Mouse (Mus musculus): ENCODE measurements around the gene Olfr93.
"Not testable (repeated sequence)": the region's sequence is repeated elsewhere in the genome, so short reads cannot be mapped to it uniquely, and the experiment has no call there.

The Olfr93 gene

DNA sequence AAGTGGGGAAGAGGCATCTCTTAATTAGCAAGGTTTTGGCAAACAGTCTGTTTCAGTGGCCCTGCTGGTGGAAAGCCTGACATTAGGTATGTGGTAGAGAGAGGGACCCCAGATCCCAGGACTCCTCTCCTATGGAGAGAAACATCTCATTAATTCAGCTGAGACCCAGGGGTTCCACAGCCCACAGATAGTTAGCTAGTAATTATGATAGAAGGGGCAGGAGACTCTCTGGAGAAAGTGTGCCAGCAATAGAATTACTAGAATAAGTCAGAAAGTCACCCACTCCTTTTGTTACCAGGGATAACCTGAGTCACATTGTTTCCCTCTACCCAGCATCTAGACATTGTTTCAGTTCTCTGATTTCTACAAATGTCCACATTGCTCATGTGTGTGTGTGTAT lies at the start of gene Olfr93:
TSS of gene Olfr93 (minus strand) at position 101 of the 400 bp plus-strand sequence.
- DNase-seq (ENCODE audit: inconsistent ontology term), result no peak

DNA sequence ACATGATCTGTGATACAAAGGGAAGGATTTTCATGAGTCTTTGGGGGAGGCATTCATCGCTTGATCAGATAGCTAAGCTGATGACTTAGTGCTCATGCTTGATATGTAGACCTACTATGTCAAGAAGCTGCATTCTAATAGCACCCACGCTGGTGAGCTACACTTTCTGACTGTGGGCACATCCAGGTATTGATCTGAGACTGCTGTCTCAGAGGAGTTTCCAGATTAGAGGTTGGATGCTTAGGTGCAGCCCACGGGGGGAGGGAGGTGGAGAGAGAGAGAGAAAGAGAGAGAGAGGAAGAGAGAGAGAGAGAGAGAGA lies 42.6 kb upstream of the Olfr93 start:
- no peak for DNase-seq (ENCODE audit: inconsistent ontology term)

DNA sequence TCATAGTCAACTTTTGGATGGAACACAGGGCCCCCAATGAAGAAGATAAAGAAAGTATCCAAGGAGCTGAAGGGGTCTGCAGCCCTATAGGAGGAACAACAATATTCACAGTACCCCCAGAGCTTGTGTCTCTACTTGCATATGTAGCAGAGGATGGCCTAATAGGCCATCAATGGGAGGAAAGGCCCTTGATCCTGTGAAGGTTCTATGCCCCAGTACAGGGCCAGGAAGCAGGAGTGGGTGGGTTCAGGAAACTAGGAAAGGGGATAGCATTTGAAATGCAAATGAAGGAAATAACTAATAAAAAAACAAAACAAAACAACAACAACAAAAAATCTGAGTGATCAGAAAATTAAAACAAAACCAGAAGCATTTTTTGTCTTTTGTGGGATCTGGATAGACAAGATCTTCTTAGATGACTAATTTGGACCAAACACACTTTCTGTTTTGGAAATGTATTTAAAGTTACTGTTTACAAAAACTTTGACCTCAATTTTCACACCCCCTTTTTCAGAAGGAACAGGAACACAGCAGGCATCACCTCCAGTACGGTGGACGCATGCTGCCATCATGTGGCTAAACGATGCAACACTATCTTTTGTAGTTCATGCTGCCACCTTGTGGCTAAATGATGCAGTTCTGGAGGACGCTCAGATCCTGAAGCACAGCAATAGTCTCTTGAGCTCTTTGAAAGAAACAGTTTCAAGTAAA lies 42.1 kb upstream of the Olfr93 start:
- DNase-seq (ENCODE audit: inconsistent ontology term), result peak; percentile 68

DNA sequence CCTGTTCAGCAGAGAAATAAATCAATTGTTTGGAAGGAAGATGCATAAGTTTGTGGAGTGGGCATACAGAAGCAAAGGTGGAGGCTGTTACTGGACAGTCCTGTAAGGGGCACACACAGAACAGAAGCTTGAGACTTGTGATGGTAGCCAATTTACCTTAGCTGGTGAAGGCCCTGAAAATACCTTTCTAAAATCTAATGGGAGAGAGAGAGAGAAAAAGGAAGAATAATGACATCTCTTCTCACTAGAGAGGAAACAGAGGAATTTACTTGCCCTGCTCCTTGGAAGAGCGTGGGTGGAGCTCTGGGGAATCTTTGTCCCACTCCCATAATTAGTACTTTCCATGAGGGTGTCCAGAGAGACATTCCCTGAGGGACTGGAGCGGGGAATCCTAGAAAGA lies 39.6 kb upstream of the Olfr93 start, which contains the start of gene Olfr94:
TSS of gene Olfr94 (minus strand) at position 101 of the 400 bp plus-strand sequence.
- DNase-seq (ENCODE audit: inconsistent ontology term), result no peak

DNA sequence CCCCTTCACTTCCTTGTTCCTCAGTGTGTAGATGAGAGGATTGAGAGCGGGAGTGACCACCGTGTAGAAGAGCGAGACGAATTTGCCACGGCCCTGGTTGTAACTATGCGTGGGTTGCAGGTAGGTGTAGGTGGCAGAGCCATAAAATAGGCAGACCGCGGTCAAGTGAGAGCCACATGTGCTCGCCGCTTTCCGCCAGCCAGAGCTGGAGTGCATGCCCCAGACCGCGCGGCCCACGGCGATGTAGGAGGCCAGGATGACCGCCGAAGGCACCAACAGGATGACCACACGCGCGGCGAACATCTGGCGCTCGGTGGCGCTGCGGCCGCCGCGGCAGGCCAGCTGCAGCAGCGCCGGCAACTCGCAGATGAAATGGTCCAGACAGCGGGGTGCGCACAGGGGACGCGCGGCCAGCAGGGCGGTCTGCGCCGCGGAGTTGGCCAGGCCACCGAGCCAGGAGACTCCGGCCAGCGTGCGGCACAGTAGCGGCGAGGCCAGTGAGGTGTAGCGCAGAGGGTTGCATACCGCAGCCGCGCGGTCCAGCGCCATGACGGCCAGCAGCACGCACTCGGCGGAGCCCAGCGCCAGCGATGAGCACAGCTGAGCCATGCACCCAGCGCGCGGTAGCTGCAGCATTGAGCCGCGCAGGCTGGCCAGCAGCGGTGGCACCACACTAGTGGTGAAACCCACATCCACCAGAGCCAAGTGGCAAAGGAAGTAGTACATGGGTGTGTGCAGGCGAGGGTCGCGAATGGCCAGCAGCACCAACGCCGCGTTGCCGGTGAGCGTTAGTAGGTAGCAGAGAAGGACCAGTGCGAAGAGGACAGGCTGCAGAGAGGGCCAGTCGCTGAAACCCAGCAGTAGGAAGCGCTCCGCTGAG lies 35.8 kb upstream of the Olfr93 start:
- DNase-seq (ENCODE audit: inconsistent ontology term), result peak; percentile 48

DNA sequence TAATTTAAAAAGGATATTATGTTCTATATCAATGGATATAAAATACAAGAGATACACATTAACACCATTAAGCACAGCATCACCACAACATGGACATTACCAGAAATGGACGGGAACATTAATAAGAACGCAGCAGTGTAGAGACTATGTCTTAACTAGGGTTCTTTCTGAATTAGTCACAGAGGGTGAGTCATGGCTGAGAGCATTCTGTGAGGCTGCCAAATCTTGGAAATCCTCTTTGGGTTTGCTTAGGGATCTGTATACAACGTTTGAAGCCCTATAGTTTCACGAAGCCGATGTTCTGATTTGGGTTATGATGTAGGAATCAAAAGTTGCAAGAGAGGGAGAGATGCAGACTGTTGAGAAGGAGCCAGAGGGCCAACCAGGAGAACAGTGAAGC lies 33.5 kb upstream of the Olfr93 start:
- peak; percentile 61 for DNase-seq (ENCODE audit: inconsistent ontology term)

DNA sequence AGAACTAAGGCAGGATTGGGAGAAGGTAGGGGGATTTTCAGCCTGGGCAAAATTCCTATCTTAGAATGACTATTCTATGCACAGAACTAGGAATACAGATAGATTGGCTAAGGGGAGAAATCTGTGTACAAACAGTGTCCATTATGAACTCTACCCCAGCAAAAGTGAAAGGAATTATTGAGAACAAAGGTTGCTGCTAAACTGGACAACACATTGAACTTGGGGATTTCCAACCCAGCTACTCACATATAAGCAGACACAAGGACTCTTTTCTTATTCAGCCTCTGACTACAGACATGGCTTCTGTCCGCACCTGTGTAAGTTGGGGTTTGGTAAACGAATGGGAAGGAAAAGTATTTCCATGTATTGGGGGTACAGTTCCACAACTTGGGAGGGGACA lies 32.4 kb upstream of the Olfr93 start, which contains the start of gene Ubd:
TSS of gene Ubd (plus strand) at position 237 of the 400 bp plus-strand sequence.
- no peak for DNase-seq (ENCODE audit: inconsistent ontology term)

DNA sequence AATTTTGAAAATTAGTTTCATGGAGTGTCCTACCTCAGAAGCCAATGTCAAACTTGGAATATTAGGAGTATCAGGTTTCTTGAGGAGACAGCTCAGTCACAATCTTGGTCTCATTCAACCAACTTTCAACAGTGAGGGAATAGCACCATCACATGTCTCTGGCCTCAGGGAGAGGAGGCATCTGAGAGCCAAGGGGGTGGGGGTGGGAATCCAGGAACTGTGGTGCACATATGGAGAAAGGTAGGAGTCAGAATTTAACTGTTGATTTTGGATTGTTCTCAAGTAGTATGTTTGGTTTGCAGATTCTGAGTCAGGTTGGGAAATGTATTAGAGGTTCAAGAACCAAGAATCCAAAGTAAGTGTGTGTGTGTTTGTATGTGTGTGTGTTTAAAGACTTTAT lies 31.7 kb upstream of the Olfr93 start:
- DNase-seq (ENCODE audit: inconsistent ontology term), result no peak

DNA sequence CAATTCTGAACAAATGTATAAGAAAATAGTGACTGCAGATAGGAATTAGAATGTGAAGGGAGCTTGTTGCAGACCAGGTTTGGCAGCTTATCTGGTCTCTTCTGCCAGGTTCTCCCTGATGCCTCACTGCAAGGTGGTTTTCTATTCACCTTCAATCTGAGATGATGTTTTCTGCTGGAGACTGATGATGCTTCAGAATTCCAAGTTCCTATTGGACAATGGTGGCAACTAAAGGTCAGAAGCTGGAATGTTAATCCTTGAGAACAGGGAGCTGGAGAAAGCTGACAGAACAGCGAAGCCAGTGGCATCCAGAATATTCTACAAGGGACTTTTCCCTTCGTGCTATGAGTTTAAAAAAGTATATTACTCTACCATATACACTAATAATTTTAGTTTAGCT lies 29.4 kb upstream of the Olfr93 start:
- DNase-seq (ENCODE audit: inconsistent ontology term), result peak; percentile 52

DNA sequence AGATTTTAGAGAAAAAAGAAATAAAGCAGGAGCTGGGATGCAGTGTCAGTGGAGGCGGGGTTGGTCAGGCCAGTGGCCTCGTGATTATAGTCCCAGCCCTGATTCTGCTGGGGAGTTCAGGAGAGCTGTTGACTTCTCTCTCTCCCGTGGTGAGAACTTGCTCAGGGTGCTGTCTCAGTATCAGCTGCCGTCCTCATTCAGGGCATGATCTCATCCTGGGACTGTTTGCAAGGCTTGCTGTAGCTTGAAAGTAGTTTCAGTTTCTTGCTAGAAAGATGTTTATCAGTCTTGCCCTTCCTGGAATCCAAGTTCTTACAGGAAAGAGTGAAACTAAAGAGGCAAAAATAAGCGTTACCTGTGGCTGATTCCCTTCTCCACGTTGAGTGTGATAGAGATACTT lies 24.2 kb upstream of the Olfr93 start:
- DNase-seq (ENCODE audit: inconsistent ontology term), result no peak

DNA sequence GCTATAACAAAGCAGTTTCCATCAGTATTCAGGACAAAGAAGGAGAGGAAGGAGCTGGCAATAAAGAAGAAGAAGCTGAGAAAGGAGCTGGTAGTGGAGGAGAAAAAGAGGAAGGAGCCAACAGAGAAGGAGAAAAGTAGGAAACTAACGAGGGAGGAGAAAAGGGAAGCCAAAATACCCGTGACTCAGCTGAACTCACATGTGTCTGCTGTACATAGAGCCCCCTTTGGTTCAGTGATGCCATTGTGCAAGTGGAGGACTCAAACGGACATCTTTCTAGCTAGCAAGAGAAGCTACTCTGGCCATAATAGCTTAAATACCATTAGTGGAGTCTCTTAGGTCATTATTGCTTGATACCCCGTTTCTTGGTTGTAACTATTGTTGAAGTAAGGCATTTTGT lies 29.9 kb downstream of the Olfr93 start:
- DNase-seq (ENCODE audit: inconsistent ontology term), result not testable (repeated sequence)

DNA sequence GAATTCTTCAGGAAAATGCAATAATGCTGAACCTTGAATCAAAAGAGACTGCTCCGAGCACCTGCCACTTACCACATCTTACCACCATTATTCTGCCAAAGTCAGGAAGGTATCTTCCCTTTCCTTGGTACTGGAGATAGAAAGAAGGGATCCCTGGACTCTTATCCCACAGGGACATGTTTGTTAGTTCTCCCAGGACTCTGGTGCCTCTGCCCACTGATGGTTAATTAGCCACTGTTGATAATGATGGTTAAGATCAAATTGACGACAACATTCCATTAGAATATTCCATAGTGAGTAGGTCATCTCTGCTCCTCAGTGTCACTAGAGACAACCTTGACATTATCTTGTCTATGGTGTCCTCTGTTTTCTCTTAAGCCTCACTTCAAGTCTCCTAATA lies 41.3 kb downstream of the Olfr93 start, which contains the start of gene Olfr92:
TSS of gene Olfr92 (minus strand) at position 101 of the 400 bp plus-strand sequence.
- no peak for DNase-seq (ENCODE audit: inconsistent ontology term)

DNA sequence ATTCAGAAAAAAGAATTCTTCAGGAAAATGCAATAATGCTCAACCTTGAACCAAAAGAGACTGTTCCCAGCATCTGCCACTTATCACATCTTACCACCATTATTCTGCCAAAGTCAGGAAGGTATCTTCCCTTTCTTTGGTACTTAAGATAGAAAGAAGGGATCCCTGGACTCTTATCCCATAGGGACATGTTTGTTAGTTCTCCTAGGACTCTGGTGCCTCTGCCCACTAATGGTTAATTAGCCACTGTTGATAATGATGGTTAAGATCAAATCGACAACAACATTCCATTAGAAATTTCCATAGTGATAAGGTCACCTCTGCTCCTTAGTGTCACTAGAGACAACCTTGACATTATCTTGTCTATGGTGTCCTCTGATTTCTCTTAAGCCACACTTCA lies 63.1 kb downstream of the Olfr93 start, which contains the start of gene Olfr91:
TSS of gene Olfr91 (minus strand) at position 101 of the 400 bp plus-strand sequence.
- DNase-seq (ENCODE audit: inconsistent ontology term), result no peak

DNA sequence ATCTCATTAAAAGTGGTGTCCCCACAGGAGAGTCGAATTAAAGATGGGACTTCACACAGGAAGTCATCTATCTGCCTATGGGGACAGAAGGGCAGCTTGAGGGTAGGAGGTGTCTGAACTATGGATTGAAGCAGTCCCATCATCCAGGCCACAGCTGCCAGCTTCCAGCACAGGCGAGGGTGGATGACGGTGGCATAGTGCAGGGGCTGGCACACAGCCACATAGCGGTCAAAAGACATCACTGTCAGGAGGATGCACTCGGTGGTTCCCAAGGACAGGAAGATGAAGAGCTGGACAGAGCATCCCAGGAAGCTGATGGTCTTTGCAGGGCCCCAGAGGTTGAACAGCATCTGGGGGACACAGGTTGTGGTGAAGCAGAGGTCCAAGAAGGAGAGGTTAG lies 68.0 kb downstream of the Olfr93 start:
- DNase-seq (ENCODE audit: inconsistent ontology term), result peak; percentile 57

DNA sequence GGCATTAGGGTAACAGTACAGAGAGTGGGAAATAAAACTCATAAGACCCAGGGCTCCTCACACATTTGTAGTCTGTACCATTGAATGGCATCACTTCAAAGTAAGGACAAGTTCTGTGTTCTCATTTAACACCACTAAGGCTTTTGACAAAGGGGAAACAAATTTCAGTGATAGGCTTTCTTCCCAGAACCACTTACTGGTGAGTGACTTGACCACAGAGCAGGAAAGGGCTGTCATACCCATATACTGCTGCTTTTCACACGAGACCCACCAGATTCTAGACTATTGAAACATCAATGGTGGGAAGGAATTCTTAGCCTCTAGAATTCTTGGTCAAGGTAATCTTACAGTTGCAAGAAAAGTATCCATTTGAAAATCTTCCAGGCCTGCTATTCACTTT lies 69.1 kb downstream of the Olfr93 start:
- DNase-seq (ENCODE audit: inconsistent ontology term), result no peak
